In the genomic region with DNA sequence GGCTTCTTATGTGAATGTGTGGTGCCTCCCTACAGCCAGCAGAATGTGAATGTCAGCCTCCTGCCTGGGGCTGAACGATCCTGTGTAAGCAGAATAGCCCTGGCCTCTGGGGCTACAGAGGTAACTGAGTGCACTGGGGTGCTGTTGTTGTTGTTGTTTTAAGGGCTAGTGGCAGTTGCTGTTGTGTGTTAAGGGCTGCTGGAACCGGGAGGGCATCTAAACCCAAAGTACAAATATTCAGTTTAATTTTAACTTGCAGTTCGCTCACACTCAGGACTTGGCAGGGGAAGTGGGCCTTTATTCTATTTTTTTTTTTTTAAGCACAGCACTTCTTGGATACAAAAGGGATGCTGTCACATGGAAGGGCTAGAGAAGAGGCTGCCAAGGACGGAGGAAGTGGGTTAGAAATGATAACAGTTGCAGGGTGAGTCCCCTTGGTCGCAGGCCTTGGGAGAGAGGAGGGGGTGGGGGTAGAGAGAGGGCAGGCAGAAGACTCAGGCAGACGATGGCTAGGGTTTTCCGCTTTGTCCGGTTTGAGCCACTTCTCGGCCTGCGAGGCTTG, we compare ENCODE assay signal across 9 mouse cellular contexts. TPM values are rescaled to one million over a fixed set of nuclear protein-coding genes. Genes with fewer than 3 reads are reported as not detected.
A peak's percentile ranks its signal among the peaks of the same experiment; 100 is the strongest.
DNase-seq lines count a peak whose midpoint lies in the region; ATAC-seq and TF ChIP-seq lines count a peak whose summit lies in the region.
"Had no signal": no experiment of that assay in that cellular context is flagged by ENCODE, and none has a peak within 500 bp of the region (broad histone marks: within the 10 kb centered on the region; RNA-seq: fewer than 3 reads in every experiment).

No protein-coding gene starts in this region.

- ATAC-seq in liver, embryonic 13.5 days (ENCODE audit: low read depth): no peak
- ATAC-seq in megakaryocyte-erythroid progenitor cell, adult 5-6 weeks (replicated peaks; ENCODE audit: low FRiP score, low TSS enrichment, poor library complexity, severe bottlenecking): no peak

- intact Hi-C loops in left cerebral cortex, adult 2 months (cut with DNase I): no loop called here

- H3K9ac ChIP-seq in liver, embryonic 13.5 days: peak overlapping the region; percentile 46
- H3K9ac ChIP-seq: neural tube, embryonic 12.5 days had no signal

- no peak overlapping the region for H3K4me3 ChIP-seq in left cerebral cortex, adult 2 months
- no peak overlapping the region for H3K4me3 ChIP-seq in bone marrow, adult 2 months (replicated peaks; ENCODE audit: control insufficient read depth, low read depth, low read length)
- H3K4me3 ChIP-seq in hindbrain, embryonic 10.5 days: no peak overlapping the region
- H3K4me3 ChIP-seq in liver, embryonic 13.5 days (replicated peaks): no peak overlapping the region
- H3K4me3 ChIP-seq: neural tube, embryonic 12.5 days had no signal

- TF ChIP-seq CTCF in left cerebral cortex, adult 2 months (IDR thresholded peaks at IDR 0.05): no peak
- TF ChIP-seq CTCF in bone marrow, adult 2 months (IDR thresholded peaks at IDR 0.05; ENCODE audit: control insufficient read depth, insufficient read depth, low read length): no peak

- H3K27me3 ChIP-seq in hindbrain, embryonic 10.5 days (ENCODE audit: insufficient read depth, poor library complexity, severe bottlenecking): no peaks in the 10 kb centered on the region
- H3K27me3 ChIP-seq in liver, embryonic 13.5 days: no peaks in the 10 kb centered on the region
- H3K27me3 ChIP-seq: neural tube, embryonic 12.5 days had no signal

- WGBS in bone marrow, adult 2 months: 16% methylated on average over 10 of the region's 10 CpGs
- 55% methylated on average over 10 of the region's 10 CpGs for WGBS in hindbrain, embryonic 10.5 days
- 13% methylated on average over 10 of the region's 10 CpGs for WGBS in liver, embryonic 13.5 days (ENCODE audit: insufficient replicate concordance)

- H3K4me2 ChIP-seq in liver, embryonic 13.5 days: peak overlapping the region; percentile 27; the same call in 1 of the 2 replicates
- H3K4me2 ChIP-seq: neural tube, embryonic 12.5 days had no signal

- no peaks in the 10 kb centered on the region for H3K9me3 ChIP-seq in hindbrain, embryonic 10.5 days
- H3K9me3 ChIP-seq in liver, embryonic 13.5 days (replicated peaks): no peaks in the 10 kb centered on the region
- H3K9me3 ChIP-seq: neural tube, embryonic 12.5 days had no signal

- no peak for TF ChIP-seq POLR2A in bone marrow, adult 2 months (IDR thresholded peaks at IDR 0.05; ENCODE audit: borderline replicate concordance, control insufficient read depth, low read depth, low read length)

- no peak for DNase-seq in left cerebral cortex, adult 2 months (ENCODE audit: extremely low spot score in 1 of 2, low spot score in 2 of 2)
- DNase-seq in left cerebral cortex, adult 8-10 months (ENCODE audit: low spot score in 2 of 2): no peak
- no peak for DNase-seq in hindbrain, embryonic 10.5 days (ENCODE audit: low spot score)
- no peak for DNase-seq in liver, embryonic 13.5 days
- no peak for DNase-seq in natural killer cell, adult 2 months (ENCODE audit: low spot score in 2 of 2)
- no peak for DNase-seq in spleen, postnatal 14 days (ENCODE audit: low spot score in 2 of 2)

- peak overlapping the region; percentile 81 for H3K27ac ChIP-seq in left cerebral cortex, adult 2 months
- 0 out of 2 replicates have a peak overlapping the region, but pooled peaks have one; percentile 0 for H3K27ac ChIP-seq in bone marrow, adult 2 months (ENCODE audit: control insufficient read depth, insufficient read depth, low read depth, low read length, poor library complexity)
- H3K27ac ChIP-seq in hindbrain, embryonic 10.5 days: peak overlapping the region; percentile 69
- peak overlapping the region; percentile 74 for H3K27ac ChIP-seq in liver, embryonic 13.5 days
- H3K27ac ChIP-seq: neural tube, embryonic 12.5 days had no signal

- peaks cover 35% of the 10 kb centered on the region for H3K36me3 ChIP-seq in hindbrain, embryonic 10.5 days
- peaks cover 24% of the 10 kb centered on the region for H3K36me3 ChIP-seq in liver, embryonic 13.5 days

- H3K4me1 ChIP-seq in bone marrow, adult 2 months (ENCODE audit: control insufficient read depth, insufficient read depth, low read length): peaks cover 6% of the 10 kb centered on the region
- peaks cover 97% of the 10 kb centered on the region for H3K4me1 ChIP-seq in hindbrain, embryonic 10.5 days (replicated peaks)
- H3K4me1 ChIP-seq in liver, embryonic 13.5 days (replicated peaks): peaks cover 99% of the 10 kb centered on the region

RNA-seq across cellular contexts. Expression of gene Anp32a, which starts 26.5 kb away (rescaled TPM):
- 100 to 1,000 TPM; 278 to 279 TPM for total RNA-seq in left cerebral cortex, adult 2 months (2021)
- 100 to 1,000 TPM; 280 to 364 (median 327) TPM for total RNA-seq in left cerebral cortex, adult 8-10 months (2022)
- polyA plus RNA-seq in bone marrow, adult 2 months (2011; ENCODE audit: insufficient read depth, insufficient read length, low replicate concordance, missing spikeins): 781 and 1,032 TPM in 2 replicates
- 211 and 251 TPM in 2 replicates for polyA plus RNA-seq in hindbrain, embryonic 10.5 days (2016; fragmentation: Nextera tagmentation; extraction: Ambion mirVana)
- 102 and 117 TPM in 2 replicates for polyA plus RNA-seq in liver, embryonic 13.5 days (2015; fragmentation: Nextera tagmentation; extraction: Ambion mirVana)
- total RNA-seq in megakaryocyte-erythroid progenitor cell, adult 5-6 weeks (2014; fragmentation: Nextera tagmentation): 205 and 266 TPM in 2 replicates
- total RNA-seq in megakaryocyte-erythroid progenitor cell, adult 5-6 weeks (2017): 606 and 1,097 TPM in 2 replicates

Comparison
In these comparisons a context has a peak if more than half of its experiments do, and no peak if none do; other contexts are left out.
1. H3K27ac ChIP-seq: peak in every context shown above with its lines; median percentile 81 in left cerebral cortex, adult 2 months; 74 in liver, embryonic 13.5 days; 69 in hindbrain, embryonic 10.5 days; 0 in bone marrow, adult 2 months.